Mouse (Mus musculus): Measurements from ENCODE around the gene Usp11. TPM values are rescaled to one million over a fixed set of nuclear protein-coding genes. Genes with fewer than 3 reads are reported as not detected.

Usp11 gene
- 19.6 TPM for polyA plus RNA-seq (2014; fragmentation: Illumina TruSeq; extraction: RNeasy Lipid Tissue Mini Kit (QIAGEN cat#74804); ENCODE audit: low read depth, low replicate concordance)

GRCm38 (mm10) chrX:20703741-20704290 lies at the start of gene Usp11:
Gene Usp11 (plus strand): TSS chrX:20703906.

GRCm38 (mm10) chrX:20658026-20658652 lies 45.6 kb upstream of the Usp11 start, which contains the start of gene Uba1:
Gene Uba1 (plus strand): TSS chrX:20658326.

GRCm38 (mm10) chrX:20687519-20688067 lies 16.1 kb upstream of the Usp11 start, which contains the start of gene Cdk16:
Gene Cdk16 (plus strand): TSS chrX:20687954.

Other genes starting within 250 kb of the Usp11 start
- gene Rgn, start 154.1 kb upstream of the Usp11 start, polyA plus RNA-seq (2014; fragmentation: Illumina TruSeq; extraction: RNeasy Lipid Tissue Mini Kit (QIAGEN cat#74804); ENCODE audit: low read depth, low replicate concordance) = 19.5 TPM
- 47.7 TPM for gene Rbm10, start 86.4 kb upstream of the Usp11 start, polyA plus RNA-seq (2014; fragmentation: Illumina TruSeq; extraction: RNeasy Lipid Tissue Mini Kit (QIAGEN cat#74804); ENCODE audit: low read depth, low replicate concordance)
- 247 TPM for gene Ndufb11, start 86.3 kb upstream of the Usp11 start, polyA plus RNA-seq (2014; fragmentation: Illumina TruSeq; extraction: RNeasy Lipid Tissue Mini Kit (QIAGEN cat#74804); ENCODE audit: low read depth, low replicate concordance)
- gene Uba1, start 45.6 kb upstream of the Usp11 start, polyA plus RNA-seq (2014; fragmentation: Illumina TruSeq; extraction: RNeasy Lipid Tissue Mini Kit (QIAGEN cat#74804); ENCODE audit: low read depth, low replicate concordance) = 164 TPM
- 119 TPM for gene Cdk16, start 16.0 kb upstream of the Usp11 start, polyA plus RNA-seq (2014; fragmentation: Illumina TruSeq; extraction: RNeasy Lipid Tissue Mini Kit (QIAGEN cat#74804); ENCODE audit: low read depth, low replicate concordance)
- 192 TPM for gene Araf, start 93.9 kb downstream of the Usp11 start, polyA plus RNA-seq (2014; fragmentation: Illumina TruSeq; extraction: RNeasy Lipid Tissue Mini Kit (QIAGEN cat#74804); ENCODE audit: low read depth, low replicate concordance)
- gene Timp1, start 166.3 kb downstream of the Usp11 start, polyA plus RNA-seq (2014; fragmentation: Illumina TruSeq; extraction: RNeasy Lipid Tissue Mini Kit (QIAGEN cat#74804); ENCODE audit: low read depth, low replicate concordance) = 12.7 TPM
- gene Syn1, start 217.1 kb downstream of the Usp11 start, polyA plus RNA-seq (2014; fragmentation: Illumina TruSeq; extraction: RNeasy Lipid Tissue Mini Kit (QIAGEN cat#74804); ENCODE audit: low read depth, low replicate concordance) = 0.29 TPM
- 36.4 TPM for gene Cfp, start 227.6 kb downstream of the Usp11 start, polyA plus RNA-seq (2014; fragmentation: Illumina TruSeq; extraction: RNeasy Lipid Tissue Mini Kit (QIAGEN cat#74804); ENCODE audit: low read depth, low replicate concordance)
- 11.7 TPM for gene Elk1, start 246.7 kb downstream of the Usp11 start, polyA plus RNA-seq (2014; fragmentation: Illumina TruSeq; extraction: RNeasy Lipid Tissue Mini Kit (QIAGEN cat#74804); ENCODE audit: low read depth, low replicate concordance)

Data from adipose tissue, adult 10 weeks (tissue).